Mouse (Mus musculus): ENCODE measurements at regions not wholly inside any gene's neighbourhood (a gene's known extent, or its start where the extent isn't known, plus 50 kb on each side); places are given as distances from the start of the nearest gene placed in this dataset.

DNA sequence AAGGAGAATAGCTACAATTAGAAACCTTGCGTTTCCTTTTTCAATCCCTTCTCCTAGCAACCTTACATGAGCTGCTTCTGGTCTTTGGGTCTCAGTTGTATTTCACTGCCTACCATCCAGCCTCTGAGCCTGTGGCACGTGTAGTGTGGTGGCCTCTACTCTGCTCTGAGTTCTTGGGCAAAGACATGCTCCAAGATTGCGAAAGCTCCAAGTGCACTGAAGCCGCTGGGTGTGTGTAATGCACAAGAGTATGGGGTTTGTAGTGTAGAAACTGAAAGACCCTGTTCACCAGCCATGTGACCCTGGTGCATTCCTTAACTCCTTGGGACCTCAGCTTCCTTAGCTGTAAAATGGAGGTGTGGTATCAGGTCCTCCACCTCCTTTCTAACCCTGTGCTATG lies 89.8 kb upstream of the Bcor start:
- Histone ChIP-seq H3K4me2 (ENCODE audit: low read depth, low read length) (no peak overlapping the region), H3K4me3 (ENCODE audit: low read length) (no peak overlapping the region), H3K36me3 (ENCODE audit: insufficient read depth, low read length) (no peaks in the 10 kb centered on the region), H3K27me3 (ENCODE audit: insufficient read depth, low read length) (no peaks in the 10 kb centered on the region), H3K27ac (no peak overlapping the region), H3K9ac (replicated peaks; ENCODE audit: low read length) (no peak overlapping the region), H3K4me1 (ENCODE audit: insufficient read depth, low read length) (no peaks in the 10 kb centered on the region), H3K9me3 (ENCODE audit: low read length) (no peaks in the 10 kb centered on the region)
- WGBS = 75% methylated on average over 4 of the region's 4 CpGs
- ATAC-seq = no peak
- no peak for TF ChIP-seq CTCF (IDR thresholded peaks at IDR 0.05; ENCODE audit: low read depth)
- DNase-seq (ENCODE audit: low spot score) = no peak

DNA sequence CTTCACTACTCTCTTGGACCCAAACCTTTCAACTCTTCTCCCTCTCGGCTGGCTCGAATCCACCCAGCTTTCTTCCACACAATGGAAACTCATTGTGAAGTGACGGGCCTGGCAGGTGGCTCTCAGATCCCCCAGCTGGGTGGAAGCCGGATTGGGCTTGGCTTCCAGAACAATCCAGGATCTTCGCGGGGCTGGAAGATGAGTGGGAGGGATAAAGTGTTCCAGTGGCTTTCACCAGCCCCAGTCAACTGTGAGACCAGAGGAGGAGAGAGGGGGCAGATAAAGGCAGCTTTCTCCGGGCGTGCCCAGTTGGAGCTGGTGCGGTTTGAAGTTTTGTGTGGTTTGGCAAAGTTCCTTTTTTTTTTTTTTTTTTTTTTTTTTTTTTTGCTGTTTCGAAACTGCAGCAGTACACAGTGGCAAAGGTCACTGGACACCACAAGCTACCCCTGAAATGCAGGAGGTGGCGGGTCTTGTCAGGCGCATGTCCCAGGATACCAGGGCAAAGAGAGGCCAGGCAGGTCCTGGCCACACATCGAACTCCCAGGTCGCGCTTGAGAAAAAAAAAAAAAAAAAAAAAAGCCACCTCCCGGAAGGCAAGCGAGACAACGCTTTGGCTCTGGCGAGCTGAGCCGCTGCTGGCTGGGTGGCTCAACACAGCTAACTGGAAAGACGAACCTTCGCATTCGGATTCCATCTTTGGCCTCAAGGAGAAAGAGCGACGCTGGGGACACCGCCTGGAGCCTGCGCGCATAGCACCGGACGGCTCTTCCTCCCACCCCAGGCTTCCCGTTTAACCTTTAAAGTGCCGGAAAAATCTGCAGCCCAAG lies 91.9 kb upstream of the Bcor start:
- Histone ChIP-seq H3K27me3 (ENCODE audit: insufficient read depth, low read length) (no peaks in the 10 kb centered on the region), H3K4me2 (ENCODE audit: low read depth, low read length) (peak overlapping the region; percentile 57), H3K9ac (replicated peaks; ENCODE audit: low read length) (0 out of 2 replicates have a peak overlapping the region, but pooled peaks have one; percentile 13), H3K4me3 (ENCODE audit: low read length) (peak overlapping the region; percentile 25), H3K9me3 (ENCODE audit: low read length) (no peaks in the 10 kb centered on the region), H3K27ac (no peak overlapping the region), H3K4me1 (ENCODE audit: insufficient read depth, low read length) (no peaks in the 10 kb centered on the region), H3K36me3 (ENCODE audit: insufficient read depth, low read length) (no peaks in the 10 kb centered on the region)
- WGBS = 21% methylated on average over 32 of the region's 32 CpGs
- ATAC-seq = peak; percentile 84
- peak; percentile 72 for TF ChIP-seq CTCF (IDR thresholded peaks at IDR 0.05; ENCODE audit: low read depth)
- peak; percentile 80 for DNase-seq (ENCODE audit: low spot score)

DNA sequence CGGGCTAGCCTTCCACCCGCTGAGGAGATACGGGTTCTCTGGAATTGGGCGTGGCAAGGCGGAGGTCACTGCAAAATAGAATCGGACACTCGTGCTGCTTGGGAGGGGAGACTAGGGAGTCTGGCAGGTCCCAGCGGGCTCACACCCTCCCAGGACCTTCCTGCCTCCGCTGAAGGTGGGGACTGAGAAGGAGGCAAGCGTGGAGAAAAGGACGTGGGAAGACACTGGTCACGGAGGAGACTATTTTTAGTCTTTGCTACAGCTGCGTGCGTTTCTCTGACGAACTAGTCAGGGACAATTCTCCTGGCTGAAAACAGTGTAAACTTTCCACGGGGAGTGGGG lies 92.5 kb upstream of the Bcor start:
- Histone ChIP-seq H3K4me1 (ENCODE audit: insufficient read depth, low read length) (no peaks in the 10 kb centered on the region), H3K4me3 (ENCODE audit: low read length) (peak overlapping the region; percentile 25), H3K4me2 (ENCODE audit: low read depth, low read length) (peak overlapping the region; percentile 57), H3K27me3 (ENCODE audit: insufficient read depth, low read length) (no peaks in the 10 kb centered on the region), H3K27ac (no peak overlapping the region), H3K36me3 (ENCODE audit: insufficient read depth, low read length) (no peaks in the 10 kb centered on the region), H3K9ac (replicated peaks; ENCODE audit: low read length) (0 out of 2 replicates have a peak overlapping the region, but pooled peaks have one; percentile 13), H3K9me3 (ENCODE audit: low read length) (no peaks in the 10 kb centered on the region)
- 15% methylated on average over 16 of the region's 16 CpGs for WGBS
- ATAC-seq (no peak; the same call in 1 of the 2 replicates), DNase-seq (ENCODE audit: low spot score) (no peak)
- no peak for TF ChIP-seq CTCF (IDR thresholded peaks at IDR 0.05; ENCODE audit: low read depth)

GRCm38 (mm10) chrX:12256758-12257157 lies 96.6 kb upstream of the Bcor start:
- H3K4me1 ChIP-seq (ENCODE audit: insufficient read depth, low read length) = no peaks in the 10 kb centered on the region
- H3K4me3 ChIP-seq (ENCODE audit: low read length) = no peak overlapping the region
- H3K27ac ChIP-seq = no peak overlapping the region
- no peak for DNase-seq (ENCODE audit: low spot score)
- no peaks in the 10 kb centered on the region for H3K27me3 ChIP-seq (ENCODE audit: insufficient read depth, low read length)
- H3K9me3 ChIP-seq (ENCODE audit: low read length) = no peaks in the 10 kb centered on the region
- no peaks in the 10 kb centered on the region for H3K36me3 ChIP-seq (ENCODE audit: insufficient read depth, low read length)
- WGBS = 67% methylated on average over 8 of the region's 8 CpGs
- no peak overlapping the region for H3K9ac ChIP-seq (replicated peaks; ENCODE audit: low read length)
- no peak overlapping the region for H3K4me2 ChIP-seq (ENCODE audit: low read depth, low read length)
- TF ChIP-seq CTCF (IDR thresholded peaks at IDR 0.05; ENCODE audit: low read depth) = no peak
- no peak for ATAC-seq

DNA sequence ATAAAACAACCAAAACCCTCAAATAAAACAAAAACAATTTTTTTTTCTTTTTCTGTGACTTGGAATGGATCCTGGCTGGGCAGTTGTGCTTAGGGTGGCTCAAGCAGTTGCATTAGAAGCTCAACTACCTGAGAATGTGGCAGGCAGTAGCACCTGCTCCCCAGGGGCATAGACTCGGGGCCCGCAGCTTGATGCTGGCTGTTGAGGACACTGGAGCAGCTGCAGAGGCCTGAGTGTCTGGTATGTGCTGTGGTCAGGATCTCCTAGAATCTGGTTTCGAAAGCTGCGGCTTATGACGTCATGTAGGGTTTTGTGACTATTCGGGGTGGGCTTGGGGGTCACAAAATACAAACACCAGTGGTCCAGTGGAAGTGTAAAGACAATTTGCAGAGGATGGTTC lies 103.7 kb upstream of the Bcor start:
- DNase-seq (ENCODE audit: low spot score) (no peak), ATAC-seq (no peak)
- H3K4me2 ChIP-seq (ENCODE audit: low read depth, low read length) = no peak overlapping the region
- no peaks in the 10 kb centered on the region for H3K36me3 ChIP-seq (ENCODE audit: insufficient read depth, low read length)
- WGBS = 76% methylated on average over 6 of the region's 6 CpGs
- no peak overlapping the region for H3K4me3 ChIP-seq (ENCODE audit: low read length)
- H3K9me3 ChIP-seq (ENCODE audit: low read length) = no peaks in the 10 kb centered on the region
- no peak overlapping the region for H3K9ac ChIP-seq (replicated peaks; ENCODE audit: low read length)
- TF ChIP-seq CTCF (IDR thresholded peaks at IDR 0.05; ENCODE audit: low read depth) = no peak
- H3K27me3 ChIP-seq (ENCODE audit: insufficient read depth, low read length) = no peaks in the 10 kb centered on the region; the same call in 1 of the 2 replicates
- H3K27ac ChIP-seq = no peak overlapping the region
- no peaks in the 10 kb centered on the region for H3K4me1 ChIP-seq (ENCODE audit: insufficient read depth, low read length)

DNA sequence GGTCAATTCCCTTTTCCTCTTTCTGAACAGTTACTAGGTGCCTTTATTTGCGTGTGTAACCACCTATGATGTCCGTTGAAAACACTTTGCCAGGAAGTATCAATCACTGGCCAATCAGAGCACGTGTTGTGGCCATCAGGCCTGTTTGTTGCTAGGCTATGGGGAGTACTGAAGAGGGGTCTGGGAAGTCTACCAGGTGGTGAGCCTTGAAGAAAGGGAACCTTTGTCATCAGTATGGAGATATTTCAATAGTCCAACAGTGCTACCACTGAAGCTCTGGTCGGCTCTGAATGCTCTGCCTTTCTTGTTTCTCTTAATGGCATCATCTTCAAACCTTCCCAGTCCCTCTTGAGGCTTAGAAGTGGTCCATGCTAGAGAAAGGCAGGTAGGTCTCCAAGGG lies 124.6 kb upstream of the Bcor start:
- WGBS = 66% methylated on average over 4 of the region's 4 CpGs
- H3K4me3 ChIP-seq (ENCODE audit: low read length) = no peak overlapping the region
- no peak overlapping the region for H3K9ac ChIP-seq (replicated peaks; ENCODE audit: low read length)
- ATAC-seq (no peak), DNase-seq (ENCODE audit: low spot score) (no peak)
- no peak overlapping the region for H3K27ac ChIP-seq
- no peaks in the 10 kb centered on the region for H3K4me1 ChIP-seq (ENCODE audit: insufficient read depth, low read length)
- no peaks in the 10 kb centered on the region for H3K36me3 ChIP-seq (ENCODE audit: insufficient read depth, low read length)
- H3K4me2 ChIP-seq (ENCODE audit: low read depth, low read length) = no peak overlapping the region
- H3K27me3 ChIP-seq (ENCODE audit: insufficient read depth, low read length) = no peaks in the 10 kb centered on the region
- TF ChIP-seq CTCF (IDR thresholded peaks at IDR 0.05; ENCODE audit: low read depth) = no peak
- no peaks in the 10 kb centered on the region for H3K9me3 ChIP-seq (ENCODE audit: low read length)

- no peak overlapping the region for H3K4me3 ChIP-seq (ENCODE audit: low read length)
- no peaks in the 10 kb centered on the region for H3K36me3 ChIP-seq (ENCODE audit: insufficient read depth, low read length)
- 55% methylated on average over 5 of the region's 5 CpGs for WGBS
- H3K9me3 ChIP-seq (ENCODE audit: low read length) = no peaks in the 10 kb centered on the region
- ATAC-seq (no peak), DNase-seq (ENCODE audit: low spot score) (no peak)
- H3K9ac ChIP-seq (replicated peaks; ENCODE audit: low read length) = no peak overlapping the region
- TF ChIP-seq CTCF (IDR thresholded peaks at IDR 0.05; ENCODE audit: low read depth) = no peak
- H3K4me1 ChIP-seq (ENCODE audit: insufficient read depth, low read length) = no peaks in the 10 kb centered on the region
- H3K27ac ChIP-seq = no peak overlapping the region
- H3K27me3 ChIP-seq (ENCODE audit: insufficient read depth, low read length) = no peaks in the 10 kb centered on the region
- H3K4me2 ChIP-seq (ENCODE audit: low read depth, low read length) = no peak overlapping the region
Measured at GRCm38 (mm10) chrX:12285141-12285540, 125.0 kb upstream of the Bcor start.
